Mouse (Mus musculus) embryonic facial prominence, embryonic 11.5 days (tissue): Measurements from ENCODE around the gene Apoh. TPM values are rescaled to one million over a fixed set of nuclear protein-coding genes. Genes with fewer than 3 reads are reported as not detected.

Experiments used
- ATAC-seq: fragments of 200-750 bp; cut with Nextera tagmentation; replicated peaks from 2 replicates; pipeline ENCODE4 v1.8.0; 2017; ENCODE audit warnings: low read depth; ENCODE audit not compliant: insufficient number of reproducible peaks, low FRiP score, low TSS enrichment
- DNase-seq: peaks from one replicate; pipeline ENCODE4 v3.0.0-alpha.2; 2015; ENCODE audit warnings: low spot score
- H3K27ac ChIP-seq: fragments of 300-500 bp; sonication (generic); replicated peaks from 2 replicates; pipeline ENCODE4 v1.5.1; 2014; ENCODE audit warnings: mild to moderate bottlenecking, low read depth, low read length, control low read depth
- H3K27me3 ChIP-seq: fragments of 300-500 bp; sonication (generic); 2 replicates; pipeline ENCODE4 v1.6.1; 2014; ENCODE audit warnings: mild to moderate bottlenecking, low read length, moderate library complexity, mixed read lengths; ENCODE audit not compliant: control insufficient read depth, insufficient read depth
- H3K36me3 ChIP-seq: fragments of 300-500 bp; sonication (generic); replicated peaks from 2 replicates; pipeline ENCODE4 v1.6.1; 2014; ENCODE audit warnings: low read depth, mild to moderate bottlenecking, low read length, moderate library complexity, mixed read lengths; ENCODE audit not compliant: control insufficient read depth, insufficient read depth
- H3K4me1 ChIP-seq: fragments of 300-500 bp; sonication (generic); 2 replicates; pipeline ENCODE4 v1.6.1; 2014; ENCODE audit warnings: low read length, mixed read lengths; ENCODE audit not compliant: control insufficient read depth, insufficient read depth
- H3K4me2 ChIP-seq: fragments of 300-500 bp; sonication (generic); 2 replicates; pipeline ENCODE4 v1.6.1; 2014; ENCODE audit warnings: low read depth, mild to moderate bottlenecking, control low read depth, low read length, moderate library complexity
- H3K4me3 ChIP-seq: fragments of 300-500 bp; sonication (generic); 2 replicates; pipeline ENCODE4 v1.5.1; 2014; ENCODE audit warnings: low read depth, low read length, control low read depth
- H3K9ac ChIP-seq: fragments of 300-500 bp; sonication (generic); replicated peaks from 2 replicates; pipeline ENCODE4 v1.6.1; 2014; ENCODE audit warnings: mild to moderate bottlenecking, control low read depth, low read length
- H3K9me3 ChIP-seq: fragments of 300-500 bp; sonication (generic); replicated peaks from 2 replicates; pipeline ENCODE4 v1.6.1; 2016; ENCODE audit warnings: mild to moderate bottlenecking, low read length, inconsistent platforms, mixed read lengths; ENCODE audit not compliant: control insufficient read depth
- WGBS: fragments of 180-500 bp; shearing (Covaris S2); extraction: QIAGEN DNeasy Blood & Tissue Kit; methylation state at CpG from one replicate; pipeline ENCODE4 v1.1.7; 2014; 5-methylcytosine and 5-hydroxymethylcytosine counted together
- polyA plus RNA-seq: library from polyadenylated mRNA; unstranded; fragments of >200 nt; fragmentation: Nextera tagmentation; extraction: Ambion mirVana; gene quantifications from 2 replicates; pipeline ENCODE4 v1.2.1, GENCODE M21; 2014

Apoh gene
- polyA plus RNA-seq, 1 experiment from 2014 or later, result 0.17 TPM

GRCm38 (mm10) chr11:108334658-108335057 lies 8.5 kb upstream of the Apoh start:
- 60% methylated on average over 2 of the region's 3 CpGs for WGBS
- ATAC-seq (no peak), DNase-seq (no peak)
- Histone ChIP-seq H3K9me3 (no peaks in the 10 kb centered on the region), H3K36me3 (no peaks in the 10 kb centered on the region), H3K27ac (no peak overlapping the region), H3K9ac (no peak overlapping the region), H3K4me2 (no peak overlapping the region), H3K4me3 (no peak overlapping the region), H3K27me3 (no peaks in the 10 kb centered on the region), H3K4me1 (no peaks in the 10 kb centered on the region)

GRCm38 (mm10) chr11:108335536-108335935 lies 7.6 kb upstream of the Apoh start:
- H3K4me1 ChIP-seq, result no peaks in the 10 kb centered on the region
- 86% methylated on average over 4 of the region's 4 CpGs for WGBS
- ATAC-seq (no peak), DNase-seq (no peak)
- no peaks in the 10 kb centered on the region for H3K27me3 ChIP-seq
- no peaks in the 10 kb centered on the region for H3K9me3 ChIP-seq
- no peak overlapping the region for H3K27ac ChIP-seq
- no peak overlapping the region for H3K4me2 ChIP-seq
- H3K9ac ChIP-seq, result no peak overlapping the region
- H3K4me3 ChIP-seq, result no peak overlapping the region
- no peaks in the 10 kb centered on the region for H3K36me3 ChIP-seq

GRCm38 (mm10) chr11:108336445-108336844 lies 6.7 kb upstream of the Apoh start:
- Histone ChIP-seq H3K9me3 (no peaks in the 10 kb centered on the region), H3K4me2 (no peak overlapping the region), H3K4me3 (no peak overlapping the region), H3K4me1 (no peaks in the 10 kb centered on the region), H3K27me3 (no peaks in the 10 kb centered on the region), H3K9ac (no peak overlapping the region), H3K27ac (no peak overlapping the region), H3K36me3 (no peaks in the 10 kb centered on the region)
- DNase-seq (no peak), ATAC-seq (no peak)
- 26% methylated on average over 5 of the region's 5 CpGs for WGBS

GRCm38 (mm10) chr11:108340293-108340692 lies 2.9 kb upstream of the Apoh start:
- DNase-seq (no peak), ATAC-seq (no peak)
- Histone ChIP-seq H3K27me3 (no peaks in the 10 kb centered on the region), H3K4me3 (no peak overlapping the region), H3K36me3 (no peaks in the 10 kb centered on the region), H3K9me3 (no peaks in the 10 kb centered on the region), H3K9ac (no peak overlapping the region), H3K27ac (no peak overlapping the region), H3K4me2 (no peak overlapping the region), H3K4me1 (peaks cover 3% of the 10 kb centered on the region; the same call in 1 of the 2 replicates)
- WGBS, result 83% methylated on average over 4 of the region's 4 CpGs

- Histone ChIP-seq H3K4me3 (no peak overlapping the region), H3K27ac (no peak overlapping the region), H3K36me3 (no peaks in the 10 kb centered on the region), H3K9me3 (no peaks in the 10 kb centered on the region), H3K4me2 (no peak overlapping the region), H3K27me3 (no peaks in the 10 kb centered on the region), H3K9ac (no peak overlapping the region), H3K4me1 (peaks cover 3% of the 10 kb centered on the region; the same call in 1 of the 2 replicates)
- WGBS, result 40% methylated on average over 8 of the region's 8 CpGs
- no peak for ATAC-seq
- no peak for DNase-seq
Observed at GRCm38 (mm10) chr11:108341783-108342182, 1.4 kb upstream of the Apoh start.

- H3K36me3 ChIP-seq, result no peaks in the 10 kb centered on the region
- H3K4me3 ChIP-seq, result peak within 1 kb of the TSS; percentile 71
- peak within 1 kb of the TSS; percentile 82 for H3K9ac ChIP-seq
- WGBS, result under 1% methylated on average over 46 of the region's 63 CpGs
- no peaks in the 10 kb centered on the region for H3K9me3 ChIP-seq
- no peaks in the 10 kb centered on the region for H3K27me3 ChIP-seq
- H3K4me2 ChIP-seq, result peak within 1 kb of the TSS; percentile 100
- DNase-seq (peak; percentile 96), ATAC-seq (peak; percentile 95)
- H3K27ac ChIP-seq, result 0 out of 2 replicates have a peak within 1 kb of the TSS, but pooled peaks have one; percentile 36
- H3K4me1 ChIP-seq, result peaks cover 3% of the 10 kb centered on the region; the same call in 1 of the 2 replicates
Observed at GRCm38 (mm10) chr11:108343789-108344462, 772 bp downstream of the Apoh start, which contains the start of gene Prkca. TSS of gene Prkca (minus strand) at chr11:108343928.

- Histone ChIP-seq H3K36me3 (no peaks in the 10 kb centered on the region), H3K27me3 (no peaks in the 10 kb centered on the region), H3K9me3 (no peaks in the 10 kb centered on the region), H3K4me3 (no peak overlapping the region), H3K9ac (no peak overlapping the region), H3K4me1 (peaks cover 3% of the 10 kb centered on the region; the same call in 1 of the 2 replicates), H3K27ac (no peak overlapping the region), H3K4me2 (peak overlapping the region; percentile 100; the same call in 1 of the 2 replicates)
- ATAC-seq, result no peak
- WGBS, result 64% methylated on average over 8 of the region's 8 CpGs
- no peak for DNase-seq
Observed at GRCm38 (mm10) chr11:108344759-108345158, 1.6 kb downstream of the Apoh start.

- ATAC-seq, result no peak
- no peak overlapping the region for H3K4me2 ChIP-seq
- H3K27me3 ChIP-seq, result no peaks in the 10 kb centered on the region
- H3K9me3 ChIP-seq, result no peaks in the 10 kb centered on the region
- no peak overlapping the region for H3K27ac ChIP-seq
- DNase-seq, result no peak
- 82% methylated on average over 2 of the region's 2 CpGs for WGBS
- no peaks in the 10 kb centered on the region for H3K36me3 ChIP-seq
- no peak overlapping the region for H3K9ac ChIP-seq
- H3K4me3 ChIP-seq, result no peak overlapping the region
- H3K4me1 ChIP-seq, result peaks cover 3% of the 10 kb centered on the region; the same call in 1 of the 2 replicates
Observed at GRCm38 (mm10) chr11:108345321-108345720, 2.2 kb downstream of the Apoh start.
